ENCODE assay signal across 9 mouse cellular contexts in genomic region chr6:67268983-67269382, GRCm38 (mm10). TPM values are rescaled to one million over a fixed set of nuclear protein-coding genes. Genes with fewer than 3 reads are reported as not detected.
A peak's percentile ranks its signal among the peaks of the same experiment; 100 is the strongest.
DNase-seq lines count a peak whose midpoint lies in the region; ATAC-seq and TF ChIP-seq lines count a peak whose summit lies in the region.
"Had no signal": no experiment of that assay in that cellular context is flagged by ENCODE, and none has a peak within 500 bp of the region (broad histone marks: within the 10 kb centered on the region; RNA-seq: fewer than 3 reads in every experiment).

No protein-coding gene starts in this region.

- intact Hi-C loops in gastrocnemius, adult 2 months (cut with DNase I): loop anchor here (5.0 kb wide), 1 partner anchor 72 kb away; no protein-coding TSS in a partner anchor
- intact Hi-C loops in left cerebral cortex, postnatal 25 days (cut with DNase I): loop anchor here (5.0 kb wide), 1 partner anchor 72 kb away; no protein-coding TSS in a partner anchor

- no peak for TF ChIP-seq CTCF in gastrocnemius, adult 2 months (IDR thresholded peaks at IDR 0.05)
- TF ChIP-seq CTCF in C2C12 (IDR thresholded peaks at IDR 0.05; ENCODE audit: control insufficient read depth, insufficient read depth, insufficient read length): no peak

- H3ac ChIP-seq in C2C12 (ENCODE audit: control insufficient read depth, insufficient read length, low read depth): no peak overlapping the region

- DNase-seq in gastrocnemius, adult 2 months: no peak
- DNase-seq in gastrocnemius, adult 8-10 months (ENCODE audit: low spot score in 2 of 2): no peak
- DNase-seq in forebrain, embryonic 14.5 days (ENCODE audit: low spot score): no peak
- DNase-seq in spleen, adult 18-20 months: no peak
- no peak for DNase-seq in cerebellum, adult 11 months
- DNase-seq in left cerebral cortex, postnatal 25 days (ENCODE audit: low spot score in 2 of 2): no peak
- DNase-seq: gastrocnemius, postnatal 36 days had no signal

- H3K4me1 ChIP-seq in forebrain, embryonic 14.5 days (ENCODE audit: control insufficient read depth, insufficient read depth, low read length): peaks cover 14% of the 10 kb centered on the region; the same call in 1 of the 2 replicates
- peaks cover 51% of the 10 kb centered on the region for H3K4me1 ChIP-seq in liver, embryonic 12.5 days

- no peak for ATAC-seq in forebrain, embryonic 14.5 days
- ATAC-seq in liver, embryonic 12.5 days: no peak

- H3K27ac ChIP-seq in gastrocnemius, adult 2 months: peak overlapping the region; percentile 96
- H3K27ac ChIP-seq in forebrain, embryonic 14.5 days (ENCODE audit: low read depth, low read length): no peak overlapping the region
- H3K27ac ChIP-seq in liver, embryonic 12.5 days: peak overlapping the region; percentile 48; the same call in 1 of the 2 replicates

- WGBS in forebrain, embryonic 14.5 days: 14% methylated on average over 1 of the region's 1 CpGs
- 3% methylated on average over 1 of the region's 1 CpGs for WGBS in liver, embryonic 12.5 days (ENCODE audit: insufficient replicate concordance)

- 0 out of 2 replicates have a peak overlapping the region, but pooled peaks have one; percentile 21 for H3K9ac ChIP-seq in forebrain, embryonic 14.5 days (ENCODE audit: low read length)
- H3K9ac ChIP-seq in liver, embryonic 12.5 days: peak overlapping the region; percentile 99

- peak overlapping the region; percentile 70 for H3K4me2 ChIP-seq in forebrain, embryonic 14.5 days (ENCODE audit: low read length)
- H3K4me2 ChIP-seq in liver, embryonic 12.5 days: peak overlapping the region; percentile 64

- peak overlapping the region; percentile 84 for H3K4me3 ChIP-seq in gastrocnemius, adult 2 months
- peak overlapping the region; percentile 92 for H3K4me3 ChIP-seq in C2C12 (ENCODE audit: insufficient read depth, poor library complexity, severe bottlenecking)
- H3K4me3 ChIP-seq in forebrain, embryonic 14.5 days (ENCODE audit: low read depth, low read length): peak overlapping the region; percentile 98
- H3K4me3 ChIP-seq in liver, embryonic 12.5 days: peak overlapping the region; percentile 96

- no peaks in the 10 kb centered on the region for H3K27me3 ChIP-seq in C2C12 (ENCODE audit: control insufficient read depth, insufficient read depth, insufficient read length)
- no peaks in the 10 kb centered on the region for H3K27me3 ChIP-seq in forebrain, embryonic 14.5 days (replicated peaks; ENCODE audit: control insufficient read depth, insufficient read depth, low read length)
- H3K27me3 ChIP-seq in liver, embryonic 12.5 days (replicated peaks): no peaks in the 10 kb centered on the region

- peaks cover 70% of the 10 kb centered on the region for H3K79me3 ChIP-seq in C2C12 (ENCODE audit: low read depth)

- peaks cover 62% of the 10 kb centered on the region for H3K36me3 ChIP-seq in C2C12 (ENCODE audit: control insufficient read depth, insufficient read depth)
- peaks cover 20% of the 10 kb centered on the region for H3K36me3 ChIP-seq in forebrain, embryonic 14.5 days (ENCODE audit: control insufficient read depth, insufficient read depth, low read length)
- peaks cover 34% of the 10 kb centered on the region for H3K36me3 ChIP-seq in liver, embryonic 12.5 days

- peaks cover 72% of the 10 kb centered on the region for H3K79me2 ChIP-seq in C2C12 (ENCODE audit: control insufficient read depth, insufficient read depth)

- H3K9me3 ChIP-seq in forebrain, embryonic 14.5 days (replicated peaks; ENCODE audit: control insufficient read depth, low read length): no peaks in the 10 kb centered on the region
- H3K9me3 ChIP-seq in liver, embryonic 12.5 days (replicated peaks): no peaks in the 10 kb centered on the region

TF ChIP-seq in C2C12, 6 proteins besides CTCF, POLR2A, EP300 and RAD21:
- TF ChIP-seq FOSL1 (IDR thresholded peaks at IDR 0.05; ENCODE audit: insufficient read depth, low read length, poor library complexity, severe bottlenecking) (no peak), MYOD1 (IDR thresholded peaks at IDR 0.05; ENCODE audit: control insufficient read depth, insufficient read length, low read depth) (no peak), MAX (IDR thresholded peaks at IDR 0.05) (no peak)
TF ChIP-seq in C2C12: peak in this region for 0.

RNA-seq across cellular contexts. Expression of gene Serbp1, which starts 31.0 kb away (rescaled TPM):
- total RNA-seq in gastrocnemius, adult 2 months (2021): 100 to 1,000 TPM; 283 to 348 TPM
- total RNA-seq in gastrocnemius, adult 8-10 months (2022): 100 to 1,000 TPM; 174 to 282 (median 238) TPM
- polyA plus RNA-seq in C2C12 (2012; fragmentation: generic; extraction: Trizol): 541 TPM
- 313 and 340 TPM in 2 replicates for polyA plus RNA-seq in forebrain, embryonic 14.5 days (2014; fragmentation: Nextera tagmentation; extraction: Ambion mirVana)
- 513 and 532 TPM in 2 replicates for polyA plus RNA-seq in liver, embryonic 12.5 days (2016; fragmentation: Nextera tagmentation; extraction: Ambion mirVana)
- 100 to 1,000 TPM; 189 to 207 TPM for total RNA-seq in left cerebral cortex, postnatal 25 days (2021)
